Mouse (Mus musculus) liver, adult 2 months (tissue): ENCODE results near the gene Olfr324. TPM values are rescaled to one million over a fixed set of nuclear protein-coding genes. Genes with fewer than 3 reads are reported as not detected.
A peak's percentile ranks its signal among the peaks of the same experiment; 100 is the strongest.

Source experiments
- DNase-seq: peaks from one replicate; pipeline ENCODE4 v3.0.0-alpha.2; 2011; ENCODE audit warnings: low read depth, low spot score; ENCODE audit errors: extremely low read depth
- H3K27ac ChIP-seq: fragments of 200-500 bp; replicated peaks from 2 replicates; pipeline ENCODE4 v1.5.1; 2012; ENCODE audit warnings: low read depth, mild to moderate bottlenecking, control low read depth, inconsistent platforms, low read length; ENCODE audit not compliant: insufficient read depth
- H3K27me3 ChIP-seq: fragments of 200-500 bp; 2 replicates; pipeline ENCODE4 v1.6.1; 2012; ENCODE audit warnings: mild to moderate bottlenecking, moderate library complexity, low read length, inconsistent platforms; ENCODE audit not compliant: control insufficient read depth, insufficient read depth
- H3K36me3 ChIP-seq: fragments of 200-500 bp; 2 replicates; pipeline ENCODE4 v1.6.1; 2012; ENCODE audit warnings: low read length, inconsistent platforms; ENCODE audit not compliant: control insufficient read depth, insufficient read depth
- H3K4me1 ChIP-seq: fragments of 200-500 bp; 2 replicates; pipeline ENCODE4 v1.6.1; 2011; ENCODE audit warnings: low read length; ENCODE audit not compliant: control insufficient read depth, insufficient read depth
- H3K4me3 ChIP-seq: fragments of 200-500 bp; 2 replicates; pipeline ENCODE4 v1.5.1; 2011; ENCODE audit warnings: low read depth, mild to moderate bottlenecking, control low read depth, low read length, moderate library complexity; ENCODE audit not compliant: insufficient read depth
- H3K79me2 ChIP-seq: fragments of 200-500 bp; 2 replicates; pipeline ENCODE4 v1.6.1; 2012; ENCODE audit warnings: inconsistent platforms, mild to moderate bottlenecking, low read length, moderate library complexity; ENCODE audit not compliant: control insufficient read depth, insufficient read depth
- H3K9ac ChIP-seq: fragments of 200-500 bp; 2 replicates; pipeline ENCODE4 v1.6.1; 2012; ENCODE audit warnings: low read depth, mild to moderate bottlenecking, control low read depth, inconsistent platforms, low read length
- CTCF ChIP-seq: fragments of 200-500 bp; IDR thresholded peaks from 2 replicates; pipeline ENCODE4 v1.5.1; 2011; ENCODE audit warnings: low read depth, low read length, control low read depth
- POLR2A ChIP-seq: fragments of 200-500 bp; IDR thresholded peaks from 2 replicates; pipeline ENCODE4 v1.6.1; 2011; ENCODE audit warnings: low read length, control low read depth; ENCODE audit not compliant: insufficient read depth; ENCODE audit errors: extremely low read depth
- WGBS: fragments of 180-500 bp; shearing (Covaris S2); methylation state at CpG from one replicate; pipeline ENCODE4 v1.1.7; 2018; 5-methylcytosine and 5-hydroxymethylcytosine counted together
- polyA plus RNA-seq: library from polyadenylated mRNA; depleted of rRNA; stranded (reverse); fragments of >200 nt; gene quantifications from 2 replicates; pipeline ENCODE4 v1.2.3, GENCODE M21; 2012
- total RNA-seq: library from RNA; depleted of rRNA; stranded (reverse); fragments of >200 nt; gene quantifications from 2 replicates; pipeline ENCODE4 v1.2.3, GENCODE M21; 2014

Gene Olfr324
- total and polyA plus RNA-seq, 2 experiments: not detected

DNA sequence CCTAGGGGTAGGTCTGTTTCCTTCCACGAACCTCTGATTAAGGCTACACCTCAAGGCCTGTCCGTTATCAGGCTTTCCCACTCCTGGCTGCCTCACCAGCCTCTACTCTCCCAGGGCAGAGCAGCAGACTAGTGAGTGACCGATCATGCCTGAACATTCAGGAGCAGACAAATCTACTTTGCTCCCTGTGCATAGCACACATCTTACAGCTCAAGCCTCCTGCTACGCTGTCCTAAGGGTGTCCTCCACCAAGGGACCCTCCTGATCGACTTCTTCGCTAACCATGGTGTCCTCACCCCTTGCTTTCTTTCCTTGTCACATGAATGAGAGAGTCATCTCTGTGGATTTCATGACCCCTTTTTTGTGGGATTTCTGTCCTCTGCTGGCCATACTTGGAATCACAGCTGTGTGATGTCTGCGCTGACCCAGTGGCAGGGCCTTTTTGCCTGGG lies 7.0 kb upstream of the Olfr324 start:
- no peak for TF ChIP-seq POLR2A
- peak; percentile 49; the same call in 1 of the 2 replicates for TF ChIP-seq CTCF
- Histone ChIP-seq H3K79me2 (no peaks in the 10 kb centered on the region), H3K27me3 (no peaks in the 10 kb centered on the region), H3K4me1 (no peaks in the 10 kb centered on the region), H3K9ac (no peak overlapping the region), H3K27ac (no peak overlapping the region), H3K4me3 (no peak overlapping the region), H3K36me3 (no peaks in the 10 kb centered on the region)
- WGBS: 71% methylated on average over 7 of the region's 7 CpGs
- no peak for DNase-seq

DNA sequence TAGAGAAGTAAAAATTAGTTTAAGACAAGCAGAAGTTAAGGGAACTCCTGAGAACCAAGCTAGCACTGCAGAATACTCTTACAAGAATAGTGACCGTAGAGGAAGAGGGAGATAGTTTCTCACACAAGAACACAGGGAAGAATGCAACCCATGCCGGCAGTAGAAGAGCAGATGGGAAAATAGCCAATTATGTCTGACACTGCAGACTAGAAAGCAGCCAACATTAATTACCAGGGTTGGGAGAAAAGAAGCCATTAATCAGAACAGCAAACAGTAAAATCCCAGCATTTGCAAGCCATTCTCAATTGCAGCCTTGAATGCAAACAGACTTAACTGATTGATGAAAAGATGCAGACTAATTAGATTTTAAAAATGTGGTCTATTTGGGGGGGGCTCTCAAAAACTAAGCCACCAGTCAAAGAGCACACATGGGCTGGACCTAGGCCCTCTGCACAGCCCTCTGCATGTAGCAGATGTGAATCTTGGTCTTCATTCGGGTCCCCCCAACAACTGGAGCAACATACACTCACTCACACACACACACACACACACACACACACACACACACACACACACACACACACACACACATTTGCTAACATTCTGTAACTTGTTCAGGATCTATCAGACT lies 6.2 kb upstream of the Olfr324 start:
- WGBS: 65% methylated on average over 3 of the region's 3 CpGs
- DNase-seq: no peak
- H3K4me1 ChIP-seq: no peaks in the 10 kb centered on the region
- no peak for TF ChIP-seq POLR2A
- no peak for TF ChIP-seq CTCF
- no peak overlapping the region for H3K4me3 ChIP-seq
- H3K9ac ChIP-seq: no peak overlapping the region
- no peaks in the 10 kb centered on the region for H3K27me3 ChIP-seq
- no peaks in the 10 kb centered on the region for H3K36me3 ChIP-seq
- no peaks in the 10 kb centered on the region for H3K79me2 ChIP-seq
- no peak overlapping the region for H3K27ac ChIP-seq

DNA sequence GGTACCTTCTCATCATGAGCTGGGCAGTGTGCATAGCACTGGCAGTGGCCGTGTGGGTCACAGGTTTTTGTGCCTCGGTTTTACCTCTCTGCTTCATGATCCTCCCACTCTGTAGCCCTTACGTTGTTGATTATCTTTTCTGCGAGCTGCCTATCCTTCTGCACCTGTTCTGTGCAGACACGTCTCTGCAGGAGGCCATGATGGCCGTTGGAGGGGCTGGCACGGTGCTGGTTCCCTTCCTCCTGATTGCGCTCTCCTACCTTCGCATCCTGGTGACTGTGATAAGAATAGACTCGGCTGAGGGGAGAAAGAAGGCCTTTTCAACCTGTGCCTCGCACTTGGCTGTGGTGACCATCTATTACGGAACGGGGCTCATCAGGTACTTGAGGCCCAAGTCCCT lies 2.9 kb downstream of the Olfr324 start:
- WGBS: 86% methylated on average over 13 of the region's 13 CpGs
- no peak for DNase-seq
- no peaks in the 10 kb centered on the region for H3K27me3 ChIP-seq

GRCm38 (mm10) chr11:58602062-58602461 lies 7.1 kb downstream of the Olfr324 start:
- H3K27me3 ChIP-seq: no peaks in the 10 kb centered on the region
- TF ChIP-seq POLR2A: no peak
- no peak for TF ChIP-seq CTCF
- peaks cover 12% of the 10 kb centered on the region for H3K4me1 ChIP-seq
- DNase-seq: no peak
- no peak overlapping the region for H3K4me3 ChIP-seq
- no peaks in the 10 kb centered on the region for H3K36me3 ChIP-seq
- no peak overlapping the region for H3K27ac ChIP-seq
- no peak overlapping the region for H3K9ac ChIP-seq
- H3K79me2 ChIP-seq: no peaks in the 10 kb centered on the region

More for the DNA sequence above, 2.9 kb downstream of the Olfr324 start:
- no peak overlapping the region for H3K27ac ChIP-seq
- TF ChIP-seq CTCF (no peak), POLR2A (no peak)
- no peaks in the 10 kb centered on the region for H3K36me3 ChIP-seq
- H3K4me1 ChIP-seq: no peaks in the 10 kb centered on the region
- no peak overlapping the region for H3K9ac ChIP-seq
- H3K4me3 ChIP-seq: no peak overlapping the region
- H3K79me2 ChIP-seq: no peaks in the 10 kb centered on the region

- TF ChIP-seq POLR2A: no peak
- TF ChIP-seq CTCF: no peak
- Histone ChIP-seq H3K79me2 (no peaks in the 10 kb centered on the region), H3K9ac (no peak overlapping the region), H3K27me3 (no peaks in the 10 kb centered on the region), H3K27ac (no peak overlapping the region), H3K36me3 (no peaks in the 10 kb centered on the region), H3K4me3 (no peak overlapping the region), H3K4me1 (peaks cover 12% of the 10 kb centered on the region)
- DNase-seq: no peak
- 87% methylated on average over 6 of the region's 6 CpGs for WGBS
These were observed 8.1 kb downstream of the Olfr324 start for GRCm38 (mm10) chr11:58602800-58603560.

DNA sequence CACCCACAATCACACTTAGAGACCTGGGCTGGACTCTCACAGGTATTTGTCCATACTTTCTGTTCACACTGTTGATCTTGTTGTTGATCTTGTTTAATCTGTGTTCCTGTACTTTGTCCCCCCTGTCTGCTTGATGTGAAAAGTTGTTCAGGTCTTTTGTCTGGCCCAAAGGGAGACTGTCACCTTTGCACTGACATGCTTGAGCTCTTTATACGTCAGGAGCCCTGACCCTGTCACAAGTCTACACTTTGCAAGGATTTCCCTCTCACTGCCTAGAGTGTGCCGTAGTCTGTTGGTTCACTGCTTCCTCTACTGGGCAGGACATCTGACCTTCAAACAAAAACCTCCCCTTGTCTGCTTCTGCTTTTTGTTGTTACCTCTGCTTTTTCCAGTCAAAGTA lies 9.8 kb downstream of the Olfr324 start:
- DNase-seq: peak; percentile 75
- WGBS: 20% methylated on average over 2 of the region's 2 CpGs
- H3K27me3 ChIP-seq: no peaks in the 10 kb centered on the region
- no peak overlapping the region for H3K4me3 ChIP-seq
- H3K4me1 ChIP-seq: peaks cover 12% of the 10 kb centered on the region
- TF ChIP-seq POLR2A (no peak), CTCF (no peak)
- H3K36me3 ChIP-seq: no peaks in the 10 kb centered on the region
- peak overlapping the region; percentile 30; the same call in 1 of the 2 replicates for H3K27ac ChIP-seq
- no peak overlapping the region for H3K9ac ChIP-seq
- no peaks in the 10 kb centered on the region for H3K79me2 ChIP-seq
